Mouse (Mus musculus) olfactory bulb, adult 2 months (tissue): ENCODE data around the gene Padi6.

Experiments
- CTCF ChIP-seq: fragments of 200-500 bp; IDR thresholded peaks from 2 replicates; pipeline ENCODE4 v1.5.1; 2012; ENCODE audit warnings: low read depth, mild to moderate bottlenecking, low read length, moderate library complexity; ENCODE audit not compliant: insufficient read depth
- POLR2A ChIP-seq: fragments of 200-500 bp; IDR thresholded peaks from 2 replicates; pipeline ENCODE4 v1.6.1; 2012; ENCODE audit warnings: mild to moderate bottlenecking, low read depth, low read length, moderate library complexity; ENCODE audit not compliant: insufficient read depth

DNA sequence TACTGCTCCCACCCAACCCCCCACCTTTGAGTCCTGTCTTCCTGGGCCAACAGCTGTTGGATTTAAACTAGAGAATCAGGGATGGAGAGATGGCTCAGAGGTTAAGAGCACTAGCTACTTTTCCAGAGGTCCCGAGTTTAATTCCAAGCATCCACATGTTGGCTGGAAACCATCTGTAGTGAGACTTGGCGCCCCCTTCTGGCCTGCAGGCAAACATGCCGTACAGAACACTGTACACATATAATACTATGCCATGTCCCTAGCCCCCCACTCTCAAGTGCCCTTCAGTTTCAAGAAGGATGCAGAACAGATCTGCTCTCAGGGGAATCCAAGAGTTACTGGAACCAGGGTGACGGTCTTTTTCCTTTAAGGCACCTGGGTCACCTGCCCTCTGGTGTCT, 10.8 kb downstream of the Padi6 start:
- TF ChIP-seq CTCF (no peak), POLR2A (no peak)
